Mouse (Mus musculus) limb, embryonic 13.5 days (tissue): Measurements from ENCODE around the gene Psmd1. TPM values are rescaled to one million over a fixed set of nuclear protein-coding genes. Genes with fewer than 3 reads are reported as not detected.

ENCODE experiments used
- ATAC-seq: fragments of 200-750 bp; cut with Nextera tagmentation; 2 replicates; pipeline ENCODE4 v1.8.0; 2017; ENCODE audit warnings: low read depth, moderate number of reproducible peaks, moderate TSS enrichment; ENCODE audit not compliant: low FRiP score
- H3K27ac ChIP-seq: fragments of 300-500 bp; sonication (generic); 2 replicates; pipeline ENCODE4 v1.5.1; 2015; ENCODE audit warnings: inconsistent platforms, mild to moderate bottlenecking, moderate library complexity
- H3K27me3 ChIP-seq: fragments of 300-500 bp; sonication (generic); 2 replicates; pipeline ENCODE4 v1.6.1; 2015; ENCODE audit warnings: mild to moderate bottlenecking, inconsistent platforms
- H3K36me3 ChIP-seq: fragments of 300-500 bp; sonication (generic); 2 replicates; pipeline ENCODE4 v1.6.1; 2015; ENCODE audit warnings: inconsistent platforms, mild to moderate bottlenecking, moderate library complexity
- H3K4me1 ChIP-seq: fragments of 300-500 bp; sonication (generic); 2 replicates; pipeline ENCODE4 v1.6.1; 2015; ENCODE audit warnings: inconsistent platforms
- H3K4me2 ChIP-seq: fragments of 300-500 bp; sonication (generic); replicated peaks from 2 replicates; pipeline ENCODE4 v1.6.1; 2015; ENCODE audit warnings: inconsistent platforms, mild to moderate bottlenecking, moderate library complexity
- H3K4me3 ChIP-seq: fragments of 300-500 bp; sonication (generic); 2 replicates; pipeline ENCODE4 v1.5.1; 2015; ENCODE audit warnings: moderate library complexity, mild to moderate bottlenecking, inconsistent platforms
- H3K9ac ChIP-seq: fragments of 300-500 bp; sonication (generic); 2 replicates; pipeline ENCODE4 v1.6.1; 2015; ENCODE audit warnings: mild to moderate bottlenecking, inconsistent platforms
- H3K9me3 ChIP-seq: fragments of 300-500 bp; sonication (generic); 2 replicates; pipeline ENCODE4 v1.6.1; 2016; ENCODE audit warnings: inconsistent platforms
- WGBS: fragments of 180-500 bp; shearing (Covaris S2); methylation state at CpG from one replicate; pipeline ENCODE4 v1.1.7; 2015; 5-methylcytosine and 5-hydroxymethylcytosine counted together
- polyA plus RNA-seq: library from polyadenylated mRNA; unstranded; fragments of >200 nt; fragmentation: Nextera tagmentation; extraction: Ambion mirVana; gene quantifications from 2 replicates; pipeline ENCODE4 v1.2.1, GENCODE M21; 2015

Psmd1 gene
- polyA plus RNA-seq, 1 experiment from 2014 or later = 179 TPM

DNA sequence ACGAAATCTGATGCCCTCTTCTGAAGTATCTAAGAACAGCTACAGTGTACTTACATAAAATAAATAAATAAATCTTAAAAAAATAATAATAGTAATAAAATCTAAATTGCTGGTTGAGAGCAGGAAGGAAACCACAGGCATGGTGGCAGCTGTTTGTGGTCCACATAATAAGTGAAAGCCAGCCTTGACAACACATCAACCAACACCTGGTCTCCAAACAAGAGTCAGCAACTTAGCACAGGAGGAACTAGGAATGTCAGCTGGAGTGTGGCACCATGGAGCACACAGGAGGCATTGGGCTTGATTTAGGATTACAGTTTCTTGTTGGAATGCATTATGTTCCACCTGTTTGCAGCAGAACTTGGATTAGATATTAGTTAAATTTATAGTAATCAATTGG lies 40.9 kb downstream of the Psmd1 start:
- Histone ChIP-seq H3K4me3 (no peak overlapping the region), H3K4me2 (no peak overlapping the region), H3K9me3 (no peaks in the 10 kb centered on the region), H3K4me1 (no peaks in the 10 kb centered on the region), H3K9ac (no peak overlapping the region), H3K27ac (no peak overlapping the region), H3K36me3 (peaks cover 23% of the 10 kb centered on the region), H3K27me3 (no peaks in the 10 kb centered on the region)
- no peak for ATAC-seq
- 91% methylated on average over 1 of the region's 1 CpGs for WGBS

DNA sequence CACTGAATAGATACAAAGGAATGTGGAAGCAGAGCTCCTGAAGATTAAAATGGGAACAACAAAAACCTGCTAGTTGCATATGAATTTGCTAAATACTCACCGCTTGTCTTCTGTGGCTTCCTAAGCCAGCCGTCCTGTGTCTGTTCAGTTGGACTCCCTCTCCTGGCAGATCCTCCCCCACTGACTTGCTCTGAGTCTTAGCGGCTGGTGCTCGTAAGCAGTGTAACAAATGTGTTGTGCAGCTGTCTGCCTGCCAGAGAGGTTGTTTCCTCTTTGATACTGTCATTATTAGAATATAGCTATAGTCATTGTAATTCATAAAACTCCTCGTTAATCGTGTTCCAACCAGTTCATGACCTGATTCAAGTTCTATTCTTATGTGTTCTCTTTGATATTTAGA lies 47.6 kb downstream of the Psmd1 start, which contains the start of gene Htr2b:
Gene Htr2b, minus strand, starts transcription at position 192 of the 400 bp plus-strand sequence.
- Histone ChIP-seq H3K4me1 (no peaks in the 10 kb centered on the region), H3K4me3 (no peak within 1 kb of the TSS), H3K9me3 (no peaks in the 10 kb centered on the region), H3K36me3 (peaks cover 16% of the 10 kb centered on the region), H3K27ac (no peak within 1 kb of the TSS), H3K4me2 (no peak within 1 kb of the TSS), H3K27me3 (no peaks in the 10 kb centered on the region), H3K9ac (no peak within 1 kb of the TSS)
- no peak for ATAC-seq
- 52% methylated on average over 6 of the region's 6 CpGs for WGBS

DNA sequence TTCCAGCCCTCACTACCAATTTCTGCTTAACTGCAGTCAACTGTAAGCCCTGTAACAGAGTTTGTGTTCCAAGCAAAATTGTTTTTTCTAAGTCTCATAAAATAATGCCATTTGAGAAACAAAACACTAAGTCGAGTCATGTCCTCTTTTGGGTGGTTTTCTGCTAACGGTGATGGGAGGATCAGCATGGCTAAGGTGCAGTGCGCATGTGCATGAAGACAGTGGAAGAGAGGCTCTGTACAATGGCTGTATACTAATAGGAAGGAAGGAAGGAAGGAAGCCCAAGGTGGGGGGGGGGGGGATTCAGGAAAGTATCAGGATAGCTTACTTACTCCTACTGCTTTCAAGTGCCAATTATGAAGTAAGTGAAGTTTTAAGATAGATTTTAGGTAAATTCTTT lies 50.0 kb downstream of the Psmd1 start:
- Histone ChIP-seq H3K27ac (no peak overlapping the region), H3K36me3 (peaks cover 30% of the 10 kb centered on the region), H3K27me3 (no peaks in the 10 kb centered on the region), H3K4me1 (no peaks in the 10 kb centered on the region), H3K9ac (no peak overlapping the region), H3K9me3 (no peaks in the 10 kb centered on the region), H3K4me3 (no peak overlapping the region), H3K4me2 (no peak overlapping the region)
- no peak for ATAC-seq
- 90% methylated on average over 3 of the region's 3 CpGs for WGBS

DNA sequence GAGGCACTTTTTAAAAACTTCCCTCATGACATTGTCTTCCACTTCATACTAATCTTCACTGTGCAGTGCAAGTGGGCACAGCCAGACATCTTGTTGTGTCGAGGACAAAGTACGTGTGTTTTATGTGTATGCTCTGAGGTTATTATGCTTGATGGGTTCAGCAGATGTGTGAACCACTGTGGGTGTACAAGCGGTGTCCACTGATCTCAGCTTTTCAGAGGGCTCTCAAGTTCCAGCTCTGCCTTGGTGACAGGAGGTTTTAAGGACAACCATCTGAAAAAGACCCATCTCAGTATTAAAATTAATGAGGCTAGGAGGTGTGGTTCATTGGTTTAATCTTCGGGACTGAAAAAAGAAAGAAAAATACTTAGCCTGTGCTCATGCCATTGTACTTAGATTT lies 55.4 kb downstream of the Psmd1 start:
- Histone ChIP-seq H3K36me3 (peaks cover 63% of the 10 kb centered on the region), H3K4me2 (no peak overlapping the region), H3K9ac (no peak overlapping the region), H3K4me3 (no peak overlapping the region), H3K9me3 (no peaks in the 10 kb centered on the region), H3K27ac (no peak overlapping the region), H3K4me1 (no peaks in the 10 kb centered on the region), H3K27me3 (no peaks in the 10 kb centered on the region)
- ATAC-seq = no peak
- 81% methylated on average over 4 of the region's 4 CpGs for WGBS

DNA sequence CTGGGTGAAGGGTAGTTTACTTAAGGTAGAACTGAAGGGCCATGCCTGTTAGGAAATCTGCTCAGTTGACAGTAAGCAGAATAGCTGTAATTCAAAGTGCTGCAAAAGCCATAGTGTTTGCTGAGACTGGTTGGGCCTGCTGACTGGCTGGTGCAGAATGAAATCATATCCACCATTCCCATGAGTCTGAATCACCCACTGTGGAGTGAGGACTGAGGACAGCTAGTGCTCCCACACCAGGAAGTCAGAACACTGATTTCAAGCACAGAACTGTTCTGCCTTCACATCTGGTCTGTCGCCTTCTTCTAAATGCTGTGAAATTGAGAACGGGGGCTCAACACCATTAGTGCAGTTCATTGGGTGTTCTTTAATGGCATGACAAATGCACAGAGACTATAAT lies 61.8 kb downstream of the Psmd1 start:
- Histone ChIP-seq H3K36me3 (peaks cover 78% of the 10 kb centered on the region), H3K4me1 (no peaks in the 10 kb centered on the region), H3K9me3 (no peaks in the 10 kb centered on the region), H3K27ac (no peak overlapping the region), H3K4me2 (no peak overlapping the region), H3K9ac (no peak overlapping the region), H3K4me3 (no peak overlapping the region), H3K27me3 (no peaks in the 10 kb centered on the region)
- ATAC-seq = no peak
- WGBS = 89% methylated on average over 2 of the region's 2 CpGs

DNA sequence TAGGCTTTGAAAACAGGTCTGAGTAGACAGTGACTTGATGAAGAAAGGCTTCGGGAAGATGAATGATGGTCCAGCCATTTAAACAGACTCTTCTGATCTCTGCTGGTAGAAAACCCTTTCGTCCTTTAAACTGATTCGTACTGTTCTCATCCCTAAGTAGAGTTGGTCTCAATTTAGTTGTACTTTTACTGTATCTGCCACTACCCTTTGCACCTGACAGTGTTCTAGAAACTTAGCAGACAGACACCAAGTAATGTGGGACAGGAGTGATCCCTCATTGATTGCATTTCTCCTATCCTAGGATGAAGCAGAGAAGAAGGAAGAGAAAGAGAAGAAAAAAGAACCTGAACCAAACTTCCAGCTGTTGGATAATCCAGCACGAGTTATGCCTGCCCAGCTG lies 69.2 kb downstream of the Psmd1 start, which contains the start of gene Gm21972:
Gene Gm21972, plus strand, starts transcription at position 301 of the 400 bp plus-strand sequence.
- WGBS = 97% methylated on average over 4 of the region's 4 CpGs
- no peak within 1 kb of the TSS for H3K27ac ChIP-seq

DNA sequence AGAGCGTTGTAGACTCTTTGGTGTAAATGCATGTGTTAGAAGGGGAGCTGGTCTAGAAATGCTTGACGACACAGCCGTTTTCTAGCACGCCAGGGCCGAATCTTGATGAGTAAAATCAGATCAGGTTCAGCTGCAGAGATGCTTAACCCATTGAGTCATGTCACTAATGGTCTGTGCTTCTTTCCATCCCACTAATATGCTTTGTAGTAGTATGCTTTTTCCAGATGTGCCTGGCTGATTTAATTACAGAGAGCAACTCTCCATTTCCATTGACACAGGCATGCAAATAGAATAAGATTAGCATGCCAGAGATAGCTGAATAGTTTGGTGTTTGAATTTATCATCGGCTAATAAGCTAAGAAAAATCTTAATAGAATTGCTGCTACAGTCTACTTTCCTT lies 71.1 kb downstream of the Psmd1 start:
- Histone ChIP-seq H3K4me2 (no peak overlapping the region), H3K9me3 (no peaks in the 10 kb centered on the region), H3K4me1 (no peaks in the 10 kb centered on the region), H3K27me3 (no peaks in the 10 kb centered on the region), H3K9ac (no peak overlapping the region), H3K4me3 (no peak overlapping the region), H3K36me3 (peaks cover 86% of the 10 kb centered on the region), H3K27ac (no peak overlapping the region)
- ATAC-seq = no peak
- 94% methylated on average over 6 of the region's 6 CpGs for WGBS

More for the DNA sequence above, 69.2 kb downstream of the Psmd1 start, which contains the start of gene Gm21972:
- peaks cover 84% of the 10 kb centered on the region for H3K36me3 ChIP-seq
- H3K9me3 ChIP-seq = no peaks in the 10 kb centered on the region
- H3K4me2 ChIP-seq = no peak within 1 kb of the TSS
- H3K9ac ChIP-seq = no peak within 1 kb of the TSS
- no peaks in the 10 kb centered on the region for H3K27me3 ChIP-seq
- ATAC-seq = no peak
- no peak within 1 kb of the TSS for H3K4me3 ChIP-seq
- no peaks in the 10 kb centered on the region for H3K4me1 ChIP-seq

DNA sequence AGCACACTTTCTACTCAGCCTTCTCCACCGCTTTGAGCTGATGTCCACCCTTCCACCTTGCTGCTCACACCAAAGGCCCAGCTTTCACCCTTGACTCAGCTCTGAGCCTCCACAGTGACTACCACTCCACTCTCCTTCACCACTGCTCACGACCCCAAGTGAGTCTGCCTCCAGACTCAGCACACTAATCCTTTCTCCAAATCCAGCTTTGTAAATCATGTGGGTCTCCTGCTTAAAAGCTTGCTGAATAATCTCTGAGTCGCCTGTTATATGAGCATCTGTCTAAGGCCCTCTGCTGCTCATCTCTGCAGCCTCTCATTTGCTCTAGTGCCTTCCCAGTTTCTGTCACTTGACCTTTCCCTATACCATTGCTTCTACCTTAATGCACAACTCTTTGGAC lies 76.9 kb downstream of the Psmd1 start:
- no peak overlapping the region for H3K4me3 ChIP-seq
- H3K27ac ChIP-seq = no peak overlapping the region
- no peaks in the 10 kb centered on the region for H3K4me1 ChIP-seq
- no peak overlapping the region for H3K9ac ChIP-seq
- no peaks in the 10 kb centered on the region for H3K27me3 ChIP-seq
- H3K9me3 ChIP-seq = no peaks in the 10 kb centered on the region
- 81% methylated on average over 3 of the region's 3 CpGs for WGBS
- peaks cover 46% of the 10 kb centered on the region for H3K36me3 ChIP-seq
- H3K4me2 ChIP-seq = no peak overlapping the region
- no peak for ATAC-seq

DNA sequence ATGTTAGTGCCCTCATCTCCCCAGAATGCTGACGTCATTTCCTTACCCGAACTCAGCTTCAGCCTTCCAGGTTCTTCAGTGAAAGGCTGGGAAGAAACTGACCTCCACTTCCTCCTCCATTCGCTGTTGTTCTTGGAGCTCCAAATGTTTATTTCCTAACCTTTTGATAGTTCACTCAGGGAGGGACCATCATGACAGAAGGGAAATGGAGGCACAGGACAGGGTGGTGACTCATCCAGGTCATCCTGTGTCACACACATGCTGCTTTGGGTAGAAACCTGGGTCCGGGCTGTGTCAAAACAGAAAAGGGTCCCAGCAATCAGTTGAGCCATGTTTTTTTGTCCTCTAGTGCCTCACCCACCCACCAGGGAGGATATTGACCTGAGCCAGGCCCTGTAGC lies 79.0 kb downstream of the Psmd1 start:
- H3K4me2 ChIP-seq = no peak overlapping the region
- WGBS = 87% methylated on average over 4 of the region's 4 CpGs

DNA sequence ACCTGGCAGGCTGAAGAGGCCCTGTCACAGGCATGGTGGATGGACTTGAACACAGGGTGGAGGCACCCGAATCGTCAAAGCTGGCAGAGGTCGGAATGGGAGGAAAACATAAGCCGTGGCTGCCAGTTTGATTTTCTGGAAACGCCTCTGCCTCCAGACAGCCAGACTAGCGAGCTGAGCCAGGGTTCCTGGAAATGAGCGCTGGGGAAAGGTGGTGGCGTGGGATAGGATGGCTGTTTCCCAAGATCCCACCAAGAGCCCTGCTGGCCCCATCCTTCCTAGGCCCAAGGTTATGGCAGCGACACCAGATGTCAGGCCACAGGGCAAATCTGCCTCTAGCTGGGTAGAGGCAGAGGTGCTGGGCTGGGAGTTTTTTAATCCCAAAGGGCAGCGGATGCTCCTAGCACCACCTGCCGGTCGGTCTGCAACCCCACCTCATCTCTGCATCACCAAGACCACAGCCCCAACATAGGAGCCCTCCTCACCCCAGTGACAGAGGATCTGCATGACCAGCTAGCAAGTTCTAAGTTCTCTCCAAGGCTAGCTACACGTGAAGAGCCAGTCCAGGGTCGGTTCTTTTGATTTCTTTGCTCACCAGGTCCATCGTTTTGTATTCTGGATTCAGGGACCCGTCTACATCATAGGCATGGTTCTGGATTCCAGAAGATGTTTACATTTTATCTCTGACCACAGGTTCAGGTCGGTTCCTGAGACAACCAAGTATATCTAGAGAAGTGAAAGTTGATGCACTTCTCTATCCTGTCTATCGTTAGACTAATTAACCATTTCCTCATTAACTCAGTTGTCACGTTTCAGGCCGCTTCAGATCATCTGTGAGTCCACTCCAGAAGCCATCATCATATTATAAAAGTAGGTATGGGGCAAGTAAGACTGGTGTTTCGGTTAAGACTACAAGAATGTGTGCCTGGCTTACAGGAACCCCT lies 80.1 kb downstream of the Psmd1 start:
- Histone ChIP-seq H3K9me3 (no peaks in the 10 kb centered on the region), H3K4me1 (no peaks in the 10 kb centered on the region), H3K4me2 (no peak overlapping the region), H3K9ac (no peak overlapping the region), H3K36me3 (peaks cover 17% of the 10 kb centered on the region), H3K27me3 (no peaks in the 10 kb centered on the region), H3K27ac (no peak overlapping the region), H3K4me3 (no peak overlapping the region)
- WGBS = 81% methylated on average over 21 of the region's 21 CpGs
- ATAC-seq = no peak

More for the DNA sequence above, 79.0 kb downstream of the Psmd1 start:
- peaks cover 27% of the 10 kb centered on the region for H3K36me3 ChIP-seq
- no peak overlapping the region for H3K27ac ChIP-seq
- H3K9ac ChIP-seq = no peak overlapping the region
- H3K4me1 ChIP-seq = no peaks in the 10 kb centered on the region
- ATAC-seq = no peak
- H3K9me3 ChIP-seq = no peaks in the 10 kb centered on the region
- no peak overlapping the region for H3K4me3 ChIP-seq
- H3K27me3 ChIP-seq = no peaks in the 10 kb centered on the region

DNA sequence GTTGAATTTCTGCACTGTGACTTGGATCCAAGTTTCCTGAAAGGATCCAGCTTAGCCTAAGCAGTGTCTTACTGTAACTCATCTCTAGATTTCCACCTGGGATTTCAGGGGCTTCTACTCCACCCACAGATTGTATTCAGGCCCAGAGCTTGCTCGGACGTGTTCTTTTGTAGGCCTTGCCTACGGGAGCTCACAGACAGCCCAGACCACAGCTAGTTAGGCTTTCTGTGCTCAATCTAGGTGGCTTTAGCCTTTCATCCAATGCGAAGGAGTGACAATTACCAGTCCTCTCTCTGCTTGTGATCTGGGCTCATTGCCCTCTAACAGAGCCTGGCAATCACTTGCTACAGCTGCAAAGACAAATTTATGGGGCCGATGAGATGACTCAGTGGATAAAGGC lies 82.1 kb downstream of the Psmd1 start:
- Histone ChIP-seq H3K9ac (no peak overlapping the region), H3K27me3 (no peaks in the 10 kb centered on the region), H3K4me3 (no peak overlapping the region), H3K27ac (no peak overlapping the region), H3K36me3 (peaks cover under 1% of the 10 kb centered on the region), H3K4me1 (no peaks in the 10 kb centered on the region), H3K4me2 (no peak overlapping the region), H3K9me3 (no peaks in the 10 kb centered on the region)
- WGBS = 56% methylated on average over 5 of the region's 5 CpGs
- no peak for ATAC-seq

DNA sequence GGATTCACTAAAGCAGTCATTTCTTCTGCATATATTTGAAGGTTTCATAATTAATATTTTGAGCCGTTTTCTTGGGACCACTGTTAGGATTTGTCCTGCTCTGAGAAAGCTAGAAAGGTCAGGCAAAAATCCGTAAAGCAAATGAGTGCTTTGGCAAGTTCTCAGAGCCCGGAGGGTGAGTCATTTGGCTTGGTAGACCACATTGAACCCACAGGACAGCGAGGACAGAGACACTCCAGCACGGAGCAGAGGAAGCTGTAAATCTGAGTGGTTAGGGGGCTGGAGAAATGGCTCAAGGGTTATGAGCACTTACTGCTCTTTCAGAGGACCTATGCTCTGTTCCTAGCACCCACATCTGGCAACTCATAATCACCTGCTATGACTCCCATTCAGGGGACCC lies 83.4 kb downstream of the Psmd1 start:
- Histone ChIP-seq H3K4me3 (no peak overlapping the region), H3K36me3 (no peaks in the 10 kb centered on the region; the same call in 1 of the 2 replicates), H3K9ac (no peak overlapping the region), H3K4me1 (no peaks in the 10 kb centered on the region), H3K27ac (no peak overlapping the region), H3K27me3 (no peaks in the 10 kb centered on the region), H3K9me3 (no peaks in the 10 kb centered on the region), H3K4me2 (no peak overlapping the region)
- WGBS = 71% methylated on average over 5 of the region's 5 CpGs
- no peak for ATAC-seq
